Comparison of ENCODE assay signal across 7 mouse cellular contexts in genomic region chr2:17730648-17730956, GRCm38 (mm10). TPM values are rescaled to one million over a fixed set of nuclear protein-coding genes. Genes with fewer than 3 reads are reported as not detected.
DNase-seq lines count a peak whose midpoint lies in the region; ATAC-seq lines count a peak whose summit lies in the region.

No protein-coding gene starts in this region.

- peaks cover 3% of the 10 kb centered on the region; the same call in 1 of the 2 replicates for H3K4me1 ChIP-seq in embryonic facial prominence, embryonic 11.5 days (ENCODE audit: control insufficient read depth, insufficient read depth, low read length)
- peaks cover 34% of the 10 kb centered on the region for H3K4me1 ChIP-seq in hindbrain, embryonic 10.5 days (replicated peaks)
- peaks cover 25% of the 10 kb centered on the region for H3K4me1 ChIP-seq in midbrain, embryonic 12.5 days

- peak overlapping the region; percentile 98 for H3K4me2 ChIP-seq in embryonic facial prominence, embryonic 11.5 days (ENCODE audit: low read depth, low read length)
- H3K4me2 ChIP-seq in midbrain, embryonic 12.5 days (replicated peaks): peak overlapping the region; percentile 97

- WGBS in embryonic facial prominence, embryonic 11.5 days: under 1% methylated on average over 20 of the region's 20 CpGs
- WGBS in hindbrain, embryonic 10.5 days: under 1% methylated on average over 20 of the region's 20 CpGs
- under 1% methylated on average over 20 of the region's 20 CpGs for WGBS in midbrain, embryonic 12.5 days

- H3K27me3 ChIP-seq in embryonic facial prominence, embryonic 11.5 days (ENCODE audit: control insufficient read depth, insufficient read depth, low read length): peaks cover 14% of the 10 kb centered on the region
- H3K27me3 ChIP-seq in hindbrain, embryonic 10.5 days (ENCODE audit: insufficient read depth, poor library complexity, severe bottlenecking): peaks cover 59% of the 10 kb centered on the region
- H3K27me3 ChIP-seq in midbrain, embryonic 12.5 days: peaks cover 79% of the 10 kb centered on the region

- no peak; the same call in 1 of the 2 replicates for ATAC-seq in embryonic facial prominence, embryonic 11.5 days (replicated peaks; ENCODE audit: insufficient number of reproducible peaks, low FRiP score, low TSS enrichment, low read depth)
- peak; percentile 31 for ATAC-seq in midbrain, embryonic 12.5 days (ENCODE audit: low FRiP score, low read depth)

- no peak overlapping the region for H3K27ac ChIP-seq in embryonic facial prominence, embryonic 11.5 days (replicated peaks; ENCODE audit: low read depth, low read length)
- H3K27ac ChIP-seq in hindbrain, embryonic 10.5 days: peak overlapping the region; percentile 87
- H3K27ac ChIP-seq in midbrain, embryonic 12.5 days (replicated peaks): no peak overlapping the region

- peak; percentile 48 to 58 for DNase-seq in left cerebral cortex, adult 18-20 months (ENCODE audit: low spot score in 2 of 2)
- no peak for DNase-seq in left cerebral cortex, adult 11 months (ENCODE audit: low spot score)
- DNase-seq in embryonic facial prominence, embryonic 11.5 days (ENCODE audit: low spot score): no peak
- no peak for DNase-seq in hindbrain, embryonic 10.5 days (ENCODE audit: low spot score)
- no peak for DNase-seq in c-Kit-positive CD71-positive TER-119-positive erythroid progenitor cells, embryonic 14.5 days (ENCODE audit: low spot score)
- DNase-seq in kidney, postnatal 4 days: no peak

- no peaks in the 10 kb centered on the region for H3K36me3 ChIP-seq in embryonic facial prominence, embryonic 11.5 days (replicated peaks; ENCODE audit: control insufficient read depth, insufficient read depth, low read depth, low read length)
- no peaks in the 10 kb centered on the region for H3K36me3 ChIP-seq in hindbrain, embryonic 10.5 days
- no peaks in the 10 kb centered on the region for H3K36me3 ChIP-seq in midbrain, embryonic 12.5 days

- H3K9me3 ChIP-seq in embryonic facial prominence, embryonic 11.5 days (replicated peaks; ENCODE audit: control insufficient read depth, low read length): no peaks in the 10 kb centered on the region
- no peaks in the 10 kb centered on the region for H3K9me3 ChIP-seq in hindbrain, embryonic 10.5 days
- no peaks in the 10 kb centered on the region for H3K9me3 ChIP-seq in midbrain, embryonic 12.5 days

- peak overlapping the region; percentile 61 for H3K9ac ChIP-seq in embryonic facial prominence, embryonic 11.5 days (replicated peaks; ENCODE audit: low read length)
- peak overlapping the region; percentile 57 for H3K9ac ChIP-seq in midbrain, embryonic 12.5 days (replicated peaks)

- peak overlapping the region; percentile 60 for H3K4me3 ChIP-seq in embryonic facial prominence, embryonic 11.5 days (ENCODE audit: low read depth, low read length)
- H3K4me3 ChIP-seq in hindbrain, embryonic 10.5 days: peak overlapping the region; percentile 73
- H3K4me3 ChIP-seq in midbrain, embryonic 12.5 days: peak overlapping the region; percentile 56

RNA-seq across cellular contexts. Expression of gene Nebl, which starts 0.7 kb away (rescaled TPM):
- total RNA-seq in left cerebral cortex, adult 18-20 months (2021): 10 to 100 TPM; 79.4 to 79.9 TPM
- polyA plus RNA-seq in embryonic facial prominence, embryonic 11.5 days (2014; fragmentation: Nextera tagmentation; extraction: Ambion mirVana): 8.6 and 8.9 TPM in 2 replicates
- 6.3 and 8.1 TPM in 2 replicates for polyA plus RNA-seq in hindbrain, embryonic 10.5 days (2016; fragmentation: Nextera tagmentation; extraction: Ambion mirVana)
- polyA plus RNA-seq in midbrain, embryonic 12.5 days (2016; fragmentation: Nextera tagmentation; extraction: Ambion mirVana): 4.5 and 5.8 TPM in 2 replicates

Comparison
In these comparisons a context has a peak if more than half of its experiments do, and no peak if none do; other contexts are left out.
1. DNase-seq: peak in left cerebral cortex, adult 18-20 months (2 of 2); none in left cerebral cortex, adult 11 months (single experiment), embryonic facial prominence, embryonic 11.5 days (single experiment), hindbrain, embryonic 10.5 days (single experiment), c-Kit-positive CD71-positive TER-119-positive erythroid progenitor cells, embryonic 14.5 days (single experiment) and kidney, postnatal 4 days (0 of 2).
2. Peak in every context shown above with its lines, with median percentiles within 50 percentile points of each other: H3K4me3 ChIP-seq.